Mouse (Mus musculus) right cerebral cortex, adult 18-20 months (tissue): ENCODE results near the gene Zcchc3.
"Not testable (repeated sequence)": the region's sequence is repeated elsewhere in the genome, so short reads cannot be mapped to it uniquely, and the experiment has no call there.

Experiments used
- DNase-seq: peaks from one replicate; pipeline ENCODE4 v3.0.0; 2022; ENCODE audit warnings: mixed read lengths

The Zcchc3 gene

GRCm38 (mm10) chr2:152414591-152415165 lies at the start of gene Zcchc3:
Gene Zcchc3, minus strand, starts transcription at chr2:152415027.
- DNase-seq: peak; percentile 87

GRCm38 (mm10) chr2:152459241-152459640 lies 44.4 kb upstream of the Zcchc3 start:
- DNase-seq: no peak

- no peak for DNase-seq
Observed at GRCm38 (mm10) chr2:152452101-152452781, 37.4 kb upstream of the Zcchc3 start.

GRCm38 (mm10) chr2:152450241-152450640 lies 35.4 kb upstream of the Zcchc3 start:
- peak; percentile 56 for DNase-seq

- DNase-seq: no peak
Observed at GRCm38 (mm10) chr2:152447461-152447860, 32.6 kb upstream of the Zcchc3 start.

GRCm38 (mm10) chr2:152446642-152447041 lies 31.8 kb upstream of the Zcchc3 start:
- no peak for DNase-seq

- DNase-seq: no peak
Observed at GRCm38 (mm10) chr2:152443281-152443680, 28.5 kb upstream of the Zcchc3 start.

GRCm38 (mm10) chr2:152442322-152442721 lies 27.5 kb upstream of the Zcchc3 start:
- no peak for DNase-seq

GRCm38 (mm10) chr2:152439833-152440232 lies 25.0 kb upstream of the Zcchc3 start:
- DNase-seq: no peak

- DNase-seq: no peak
Observed at GRCm38 (mm10) chr2:152438963-152439362, 24.1 kb upstream of the Zcchc3 start.

- DNase-seq: peak; percentile 85
Observed at GRCm38 (mm10) chr2:152436983-152437860, 22.4 kb upstream of the Zcchc3 start.

- DNase-seq: no peak
Observed at GRCm38 (mm10) chr2:152436405-152436901, 21.6 kb upstream of the Zcchc3 start.

- not testable (repeated sequence) for DNase-seq
Observed at GRCm38 (mm10) chr2:152428481-152428880, 13.7 kb upstream of the Zcchc3 start.

- DNase-seq: peak; percentile 60
Observed at GRCm38 (mm10) chr2:152427493-152427892, 12.7 kb upstream of the Zcchc3 start.

- no peak for DNase-seq
Observed at GRCm38 (mm10) chr2:152415786-152416185, 959 bp upstream of the Zcchc3 start.

- no peak for DNase-seq
Observed at GRCm38 (mm10) chr2:152415287-152415686, 460 bp upstream of the Zcchc3 start, which contains the start of gene 6820408C15Rik. Gene 6820408C15Rik, plus strand, starts transcription at chr2:152415587.

GRCm38 (mm10) chr2:152413765-152414584 lies 852 bp downstream of the Zcchc3 start:
- no peak for DNase-seq

GRCm38 (mm10) chr2:152413158-152413764 lies 1.6 kb downstream of the Zcchc3 start:
- no peak for DNase-seq

GRCm38 (mm10) chr2:152412526-152413157 lies 2.2 kb downstream of the Zcchc3 start:
- no peak for DNase-seq

- DNase-seq: no peak
Observed at GRCm38 (mm10) chr2:152411471-152411870, 3.4 kb downstream of the Zcchc3 start.

- peak; percentile 70 for DNase-seq
Observed at GRCm38 (mm10) chr2:152410971-152411371, 3.9 kb downstream of the Zcchc3 start.
